Mouse (Mus musculus) liver, embryonic 14.5 days (tissue): ENCODE data around the gene Ctsl. TPM values are rescaled to one million over a fixed set of nuclear protein-coding genes. Genes with fewer than 3 reads are reported as not detected.

ENCODE experiments used
- ATAC-seq: fragments of 200-750 bp; cut with Nextera tagmentation; 2 replicates; pipeline ENCODE4 v1.8.0; 2017; ENCODE audit warnings: moderate number of reproducible peaks, mild to moderate bottlenecking, moderate library complexity; ENCODE audit not compliant: insufficient read depth
- DNase-seq, 3 experiments: peaks; one replicate each; pipeline ENCODE4 v3.0.0-alpha.2; 2012 to 2013; ENCODE audit warnings: low read depth in 3 of 3, low spot score in 3 of 3
- H3K27ac ChIP-seq: fragments of 300-500 bp; sonication (generic); 2 replicates; pipeline ENCODE4 v1.5.1; 2014; ENCODE audit warnings: moderate library complexity, mild to moderate bottlenecking, control low read depth, inconsistent platforms
- H3K27me3 ChIP-seq: fragments of 300-500 bp; sonication (generic); 2 replicates; pipeline ENCODE4 v1.6.1; 2014; ENCODE audit warnings: mild to moderate bottlenecking, low read length, moderate library complexity; ENCODE audit not compliant: control insufficient read depth, insufficient read depth
- H3K36me3 ChIP-seq: fragments of 300-500 bp; sonication (generic); replicated peaks from 2 replicates; pipeline ENCODE4 v1.6.1; 2014; ENCODE audit warnings: low read depth; ENCODE audit not compliant: control insufficient read depth, insufficient read depth
- H3K4me1 ChIP-seq, 2 experiments: fragments of 200-500 bp in 1 of 2; fragments of 300-500 bp in 1 of 2; sonication (generic) in 1 of 2; replicated peaks; 2 replicates each; pipeline ENCODE4 v1.6.1; 2012 to 2014; ENCODE audit warnings: antibody characterized with exemption in 1 of 2, inconsistent platforms in 1 of 2, low read length in 1 of 2; ENCODE audit not compliant: control insufficient read depth in 2 of 2, insufficient read depth in 2 of 2
- H3K4me2 ChIP-seq: fragments of 300-500 bp; sonication (generic); 2 replicates; pipeline ENCODE4 v1.6.1; 2014; ENCODE audit warnings: low read depth, mild to moderate bottlenecking, control low read depth, moderate library complexity
- H3K4me3 ChIP-seq, 2 experiments: fragments of 200-500 bp in 1 of 2; fragments of 300-500 bp in 1 of 2; sonication (generic) in 1 of 2; 2 replicates each; pipeline ENCODE4 v1.5.1; 2012 to 2014; ENCODE audit warnings: low read depth in 2 of 2, low read length in 2 of 2, mild to moderate bottlenecking in 2 of 2, control low read depth in 1 of 2, inconsistent platforms in 1 of 2, moderate library complexity in 1 of 2; ENCODE audit not compliant: insufficient read depth in 1 of 2
- H3K9ac ChIP-seq: fragments of 300-500 bp; sonication (generic); replicated peaks from 2 replicates; pipeline ENCODE4 v1.6.1; 2014; ENCODE audit warnings: mild to moderate bottlenecking, control low read depth, moderate library complexity
- H3K9me3 ChIP-seq: fragments of 300-500 bp; sonication (generic); 2 replicates; pipeline ENCODE4 v1.6.1; 2016; ENCODE audit warnings: low read length, mixed read lengths; ENCODE audit not compliant: control insufficient read depth
- CTCF ChIP-seq: IDR thresholded peaks from 2 replicates; pipeline ENCODE4 v1.5.1; 2016; ENCODE audit warnings: antibody characterized with exemption, low read depth, control low read depth
- EP300 ChIP-seq: IDR thresholded peaks from 2 replicates; pipeline ENCODE4 v1.6.1; 2016; ENCODE audit warnings: antibody characterized with exemption, low read depth
- WGBS: fragments of 180-500 bp; shearing (Covaris S2); extraction: QIAGEN DNeasy Blood & Tissue Kit; methylation state at CpG from one replicate; pipeline ENCODE4 v1.1.7; 2014; ENCODE audit not compliant: insufficient replicate concordance; 5-methylcytosine and 5-hydroxymethylcytosine counted together
- polyA plus RNA-seq, 2 experiments: library from polyadenylated mRNA; depleted of rRNA in 1 of 2; stranded (reverse) in 1 of 2; unstranded in 1 of 2; fragments of >200 nt; fragmentation: Nextera tagmentation in 1 of 2; extraction: Ambion mirVana in 1 of 2; gene quantifications; 2 replicates each; pipeline versions ENCODE4 v1.2.1 to v1.2.3; 2012 to 2014

Gene Ctsl
- polyA plus RNA-seq (2012; rRNA removed) (62.5 and 82.2 TPM in 2 replicates), polyA plus RNA-seq (2014; fragmentation: Nextera tagmentation; extraction: Ambion mirVana) (135 and 161 TPM in 2 replicates)

GRCm38 (mm10) chr13:64370173-64370940, at the start of gene Ctsl:
Gene Ctsl, minus strand, starts transcription at chr13:64370890.
- Histone ChIP-seq H3K9ac (peak within 1 kb of the TSS; percentile 60), H3K27me3 (no peaks in the 10 kb centered on the region), H3K4me3 (peak within 1 kb of the TSS; percentile 63 to 92), H3K36me3 (no peaks in the 10 kb centered on the region), H3K4me1 (peaks cover 0 to 8% of the 10 kb centered on the region in 2 experiments; a peak in 1 of 4 replicates), H3K4me2 (peak within 1 kb of the TSS; percentile 74), H3K27ac (peak within 1 kb of the TSS; percentile 41; the same call in 1 of the 2 replicates), H3K9me3 (no peaks in the 10 kb centered on the region)
- peak; percentile 100 for ATAC-seq
- TF ChIP-seq EP300 (no peak), CTCF (no peak)
- DNase-seq = peak; percentile 73 to 79 (median 79)
- under 1% methylated on average over 43 of the region's 43 CpGs for WGBS

DNA sequence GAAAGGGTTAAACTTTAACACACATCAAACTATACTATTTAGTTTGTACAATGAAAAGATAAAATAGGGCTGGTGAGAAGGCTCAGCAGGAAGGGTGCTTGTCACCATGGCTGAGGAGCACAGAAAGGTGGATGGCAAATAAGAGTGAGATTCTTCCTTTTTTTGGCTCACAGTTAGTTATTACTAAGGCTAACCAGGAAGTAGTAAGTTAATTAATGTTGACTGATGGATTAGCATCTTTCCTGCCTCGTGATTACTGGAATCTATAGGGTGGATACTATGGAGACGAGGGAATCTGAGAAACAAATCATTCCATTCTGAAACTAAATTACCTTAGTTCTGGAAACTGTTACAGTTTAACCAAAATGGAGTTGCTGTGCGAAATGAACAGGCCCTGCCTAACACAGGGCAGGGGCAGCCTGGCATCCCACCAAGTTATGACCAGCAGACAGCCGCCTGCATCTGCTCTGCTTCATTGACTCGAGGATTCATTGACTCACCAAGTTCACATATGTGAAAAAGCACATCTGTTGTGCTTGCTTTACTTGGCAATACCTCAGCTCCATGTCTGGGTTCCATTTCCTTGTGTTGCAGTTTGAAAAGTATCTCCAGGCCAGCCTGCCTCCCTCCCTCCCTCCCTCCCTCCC, 46.4 kb upstream of the Ctsl start:
- H3K27me3 ChIP-seq = no peaks in the 10 kb centered on the region
- H3K4me2 ChIP-seq = no peak overlapping the region
- H3K4me3 ChIP-seq = no peak overlapping the region
- no peak for TF ChIP-seq EP300
- no peak for TF ChIP-seq CTCF
- H3K9me3 ChIP-seq = no peaks in the 10 kb centered on the region
- H3K36me3 ChIP-seq = no peaks in the 10 kb centered on the region
- 61% methylated on average over 5 of the region's 5 CpGs for WGBS
- ATAC-seq (no peak), DNase-seq (no peak)
- H3K9ac ChIP-seq = no peak overlapping the region
- peaks cover 14 to 15% of the 10 kb centered on the region in 2 experiments for H3K4me1 ChIP-seq
- H3K27ac ChIP-seq = no peak overlapping the region

DNA sequence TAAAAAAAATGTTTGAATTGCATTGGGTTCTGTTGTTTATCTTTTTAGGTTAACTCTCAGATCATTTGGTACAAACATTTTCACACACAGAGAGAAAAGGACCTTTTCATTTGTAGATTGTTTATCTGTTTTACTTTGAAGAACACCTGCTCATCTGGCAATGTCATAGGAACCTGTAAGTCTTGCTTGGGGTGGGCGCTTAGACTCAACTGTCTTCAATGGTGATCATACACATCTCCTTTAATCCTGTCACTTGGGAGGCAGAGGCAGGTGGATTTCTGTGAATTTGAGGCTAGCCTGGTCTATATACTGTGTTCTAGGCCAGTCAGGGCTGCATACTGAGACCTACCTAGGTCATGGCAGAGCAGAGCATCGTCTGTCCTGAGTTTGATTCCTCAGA, 45.0 kb upstream of the Ctsl start:
- no peak overlapping the region for H3K9ac ChIP-seq
- no peaks in the 10 kb centered on the region for H3K9me3 ChIP-seq
- H3K4me2 ChIP-seq = no peak overlapping the region
- no peak overlapping the region for H3K27ac ChIP-seq
- H3K4me1 ChIP-seq = peaks cover 23 to 26% of the 10 kb centered on the region in 2 experiments
- no peaks in the 10 kb centered on the region for H3K27me3 ChIP-seq
- TF ChIP-seq CTCF = no peak
- no peak for TF ChIP-seq EP300
- DNase-seq = no peak
- H3K36me3 ChIP-seq = no peaks in the 10 kb centered on the region
- no peak for ATAC-seq
- 74% methylated on average over 2 of the region's 2 CpGs for WGBS
- no peak overlapping the region for H3K4me3 ChIP-seq

GRCm38 (mm10) chr13:64412752-64413257, 42.1 kb upstream of the Ctsl start:
- Histone ChIP-seq H3K36me3 (no peaks in the 10 kb centered on the region), H3K9ac (no peak overlapping the region), H3K27me3 (no peaks in the 10 kb centered on the region), H3K4me3 (no peak overlapping the region), H3K4me2 (no peak overlapping the region), H3K9me3 (no peaks in the 10 kb centered on the region), H3K27ac (peak overlapping the region; percentile 61), H3K4me1 (peaks cover 30 to 41% of the 10 kb centered on the region in 2 experiments)
- TF ChIP-seq EP300 = peak; percentile 67
- TF ChIP-seq CTCF = no peak
- DNase-seq (peak in 1 of 3 experiments; percentile 33), ATAC-seq (peak; percentile 56)
- WGBS = 10% methylated on average over 2 of the region's 2 CpGs

- Histone ChIP-seq H3K9me3 (no peaks in the 10 kb centered on the region), H3K4me1 (peaks cover 30 to 44% of the 10 kb centered on the region in 2 experiments), H3K27me3 (no peaks in the 10 kb centered on the region), H3K9ac (no peak overlapping the region; the same call in 1 of the 2 replicates), H3K4me2 (peak overlapping the region; percentile 46), H3K27ac (peak overlapping the region; percentile 72), H3K36me3 (no peaks in the 10 kb centered on the region), H3K4me3 (no peak overlapping the region)
- TF ChIP-seq EP300 = peak; percentile 91
- no peak for TF ChIP-seq CTCF
- WGBS = 10% methylated on average over 2 of the region's 2 CpGs
- ATAC-seq (peak; percentile 84), DNase-seq (peak; percentile 66 to 73 (median 67))
Observed at GRCm38 (mm10) chr13:64411282-64411681, 40.6 kb upstream of the Ctsl start.
